Mouse (Mus musculus) MEL (cell line): ENCODE measurements at regions not wholly inside any gene's neighbourhood (a gene's known extent, or its start where the extent isn't known, plus 50 kb on each side); places are given as distances from the start of the nearest gene placed in this dataset.

Source experiments
- CTCF ChIP-seq, 3 experiments: IDR thresholded peaks in 2 of 3; conservative IDR thresholded peaks in 1 of 3; 2 replicates each; pipeline ENCODE4 v1.5.1; 2011 to 2012; ENCODE audit warnings: low read length in 3 of 3, low read depth in 2 of 3, mild to moderate bottlenecking in 2 of 3, improper control_type of control experiment in 1 of 3, inconsistent platforms in 1 of 3, mixed read lengths in 1 of 3, moderate library complexity in 1 of 3; ENCODE audit not compliant: control insufficient read depth in 1 of 3, insufficient read depth in 1 of 3, poor library complexity in 1 of 3, severe bottlenecking in 1 of 3
- POLR2A ChIP-seq, 2 experiments: IDR thresholded peaks; 2 replicates each; pipeline ENCODE4 v1.6.1; 2011 to 2012; ENCODE audit warnings: low read length in 2 of 2, mild to moderate bottlenecking in 2 of 2, control low read depth in 1 of 2, improper control_type of control experiment in 1 of 2, low read depth in 1 of 2, moderate library complexity in 1 of 2; ENCODE audit not compliant: control insufficient read depth in 1 of 2, insufficient read depth in 1 of 2, poor library complexity in 1 of 2
- SIN3A ChIP-seq: IDR thresholded peaks from 2 replicates; pipeline ENCODE4 v1.6.1; 2012; ENCODE audit warnings: low read length, improper control_type of control experiment, inconsistent platforms
- TCF12 ChIP-seq: IDR thresholded peaks from 2 replicates; pipeline ENCODE4 v1.6.1; 2014; ENCODE audit warnings: low read depth, mild to moderate bottlenecking, inconsistent platforms, low read length, improper control_type of control experiment, moderate library complexity

- no peak for TF ChIP-seq CTCF (IDR thresholded peaks at IDR 0.05 in 2 of 3, conservative IDR thresholded peaks at IDR 0.05 in 1 of 3; ENCODE audit: control insufficient read depth in 1 of 3, insufficient read depth in 1 of 3, low read depth in 2 of 3, low read length in 3 of 3, poor library complexity in 1 of 3, severe bottlenecking in 1 of 3)
- TF ChIP-seq POLR2A (IDR thresholded peaks at IDR 0.05; ENCODE audit: control insufficient read depth in 1 of 2, insufficient read depth in 1 of 2, low read depth in 1 of 2, low read length in 2 of 2, poor library complexity in 1 of 2): no peak
- no peak for TF ChIP-seq SIN3A
- no peak for TF ChIP-seq TCF12
Measured at GRCm38 (mm10) chr12:112331061-112331460, 158.2 kb upstream of the A530016L24Rik start.
